Mouse (Mus musculus): ENCODE results near the gene Rnaseh2c.

Gene Rnaseh2c

GRCm38 (mm10) chr19:5601752-5602541, at the start of gene Rnaseh2c:
Gene Rnaseh2c (plus strand): TSS chr19:5601873.
- peak; percentile 63 for DNase-seq (ENCODE audit: low spot score)

DNA sequence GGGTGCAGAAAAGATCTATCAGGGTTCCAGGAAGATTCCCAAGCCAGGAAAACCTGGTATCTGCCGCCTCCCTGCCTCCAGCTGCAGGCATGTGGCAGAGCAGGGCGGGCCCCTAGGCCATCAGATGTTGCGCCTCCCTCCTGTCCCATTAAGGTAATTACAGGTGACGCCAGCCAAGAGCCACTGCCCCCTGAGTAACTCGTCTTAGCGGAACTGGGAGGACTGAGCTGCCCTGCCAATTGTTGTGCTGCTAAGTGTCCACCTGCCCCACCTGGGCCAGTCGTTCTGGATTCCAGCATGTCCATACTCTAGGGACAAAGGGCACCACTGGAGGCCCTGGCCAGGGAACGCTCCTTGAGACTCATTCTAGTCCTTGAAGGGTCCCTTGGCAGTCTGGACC, 47.9 kb upstream of the Rnaseh2c start:
- no peak for DNase-seq (ENCODE audit: low spot score)

DNA sequence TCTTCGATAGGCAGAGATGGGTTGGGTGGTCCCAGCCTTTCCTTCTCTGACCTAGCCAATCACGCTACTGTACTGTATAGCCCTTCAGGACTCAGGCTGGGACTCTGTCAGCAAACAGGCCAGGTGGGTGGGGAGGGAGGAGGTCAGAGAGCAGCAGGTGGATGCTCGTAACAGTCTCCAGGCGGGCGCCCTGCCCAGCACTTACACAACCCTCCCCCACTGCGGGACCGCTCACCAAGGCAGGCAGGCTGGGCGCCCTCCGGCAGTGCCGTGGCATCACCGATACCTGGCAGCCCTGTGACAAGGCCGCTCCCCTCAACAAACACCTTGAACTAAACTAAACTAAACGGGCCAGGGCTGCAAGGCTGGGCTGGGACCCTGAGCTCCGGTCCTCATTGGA, 47.5 kb upstream of the Rnaseh2c start:
- DNase-seq (ENCODE audit: low spot score) = no peak

DNA sequence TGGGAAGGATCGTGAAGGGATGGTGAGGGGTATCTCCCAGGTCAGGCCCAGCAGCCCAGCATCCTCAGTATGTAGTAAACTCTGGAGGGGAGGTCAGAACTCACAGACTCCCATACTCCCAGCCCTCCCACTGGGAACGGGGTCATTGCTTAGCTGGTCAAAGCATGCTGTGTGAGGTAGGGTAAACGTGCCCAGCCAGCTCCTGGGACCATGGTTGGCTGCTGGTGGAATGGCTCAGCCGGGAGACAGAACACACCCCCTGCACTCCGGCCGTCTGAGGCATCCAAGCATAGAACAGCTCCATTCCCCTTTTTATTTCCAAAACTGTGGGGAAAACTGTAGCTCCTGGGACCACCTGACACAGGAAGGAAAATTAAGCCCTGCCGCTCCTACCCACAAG, 43.5 kb upstream of the Rnaseh2c start:
- DNase-seq (ENCODE audit: low spot score) = no peak

- no peak for DNase-seq (ENCODE audit: low spot score)
These were observed 42.9 kb upstream of the Rnaseh2c start for GRCm38 (mm10) chr19:5558770-5559169.

DNA sequence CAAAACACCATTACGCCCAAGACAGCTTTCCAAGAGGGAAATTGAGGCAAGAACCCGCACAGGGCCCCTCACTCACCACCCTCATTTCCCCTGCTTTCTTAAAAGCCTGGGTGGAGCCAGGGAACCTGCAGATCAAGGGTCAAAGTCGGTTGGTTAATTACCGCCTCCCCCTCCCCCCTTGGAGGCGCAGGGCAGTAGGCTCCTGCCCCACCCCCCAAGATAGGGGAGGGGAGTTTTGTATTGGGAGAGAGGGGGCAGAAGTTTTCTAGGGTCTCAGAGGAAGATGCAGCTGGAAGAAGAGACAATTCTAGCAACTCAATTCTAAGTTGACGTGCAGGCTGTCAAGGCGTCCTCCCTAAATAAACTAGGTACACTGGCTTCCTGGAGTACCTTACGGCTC, 42.4 kb upstream of the Rnaseh2c start:
- DNase-seq (ENCODE audit: low spot score) = no peak

- no peak for DNase-seq (ENCODE audit: low spot score)
These were observed 41.8 kb upstream of the Rnaseh2c start for GRCm38 (mm10) chr19:5559631-5560456.

GRCm38 (mm10) chr19:5560457-5561041, 41.1 kb upstream of the Rnaseh2c start, which contains the start of gene Ovol1:
Gene Ovol1 (minus strand): TSS chr19:5560646.
- DNase-seq (ENCODE audit: low spot score) = no peak

DNA sequence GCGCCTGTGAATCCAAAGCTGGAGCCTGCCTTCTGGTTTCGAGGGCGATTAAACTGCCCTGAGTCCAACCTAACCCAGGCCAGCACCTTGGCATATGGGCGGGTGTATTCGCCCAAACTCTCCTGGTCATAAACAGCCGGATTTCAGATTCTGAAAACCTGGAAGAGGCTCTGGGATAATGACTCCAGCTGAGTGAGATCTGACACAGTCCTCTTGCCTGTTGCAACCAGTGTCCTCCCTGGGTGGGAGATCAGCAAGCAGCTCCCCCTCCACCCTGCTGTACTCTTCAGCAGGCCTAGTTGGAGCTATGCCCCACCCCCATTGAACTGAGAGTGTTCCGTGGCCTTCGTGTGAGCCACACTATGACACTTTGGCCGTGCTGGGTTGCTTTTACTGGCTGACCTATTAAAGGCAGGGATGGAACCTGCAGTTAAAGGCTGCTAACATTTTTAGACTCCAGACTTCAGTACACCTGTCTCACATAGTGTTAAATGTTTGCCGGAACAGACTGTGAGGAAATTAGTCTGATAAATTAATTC, 40.4 kb upstream of the Rnaseh2c start:
- DNase-seq (ENCODE audit: low spot score) = no peak

- no peak for DNase-seq (ENCODE audit: low spot score)
These were observed 39.8 kb upstream of the Rnaseh2c start for GRCm38 (mm10) chr19:5561886-5562285.

GRCm38 (mm10) chr19:5562776-5563175, 38.9 kb upstream of the Rnaseh2c start:
- no peak for DNase-seq (ENCODE audit: low spot score)

GRCm38 (mm10) chr19:5566316-5566715, 35.4 kb upstream of the Rnaseh2c start:
- DNase-seq (ENCODE audit: low spot score) = no peak

DNA sequence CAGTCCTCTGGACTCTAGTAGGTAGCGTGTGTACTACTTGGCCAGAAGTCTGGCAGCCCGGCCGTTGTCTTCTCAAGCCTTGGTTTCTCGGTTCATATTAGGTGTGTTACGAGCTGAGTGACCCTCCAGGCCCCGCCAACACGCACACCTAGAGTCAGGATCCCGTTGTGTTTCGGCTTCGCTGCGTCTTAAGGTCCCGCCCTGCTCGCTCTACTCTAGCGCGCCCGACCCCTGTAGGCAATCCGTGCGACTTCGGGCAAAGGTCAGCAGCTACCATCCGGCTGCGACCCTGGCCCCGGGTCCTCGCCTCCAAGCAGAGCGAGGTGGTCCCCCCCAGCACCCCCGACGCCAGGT, 34.5 kb upstream of the Rnaseh2c start:
- DNase-seq (ENCODE audit: low spot score) = peak; percentile 9

DNA sequence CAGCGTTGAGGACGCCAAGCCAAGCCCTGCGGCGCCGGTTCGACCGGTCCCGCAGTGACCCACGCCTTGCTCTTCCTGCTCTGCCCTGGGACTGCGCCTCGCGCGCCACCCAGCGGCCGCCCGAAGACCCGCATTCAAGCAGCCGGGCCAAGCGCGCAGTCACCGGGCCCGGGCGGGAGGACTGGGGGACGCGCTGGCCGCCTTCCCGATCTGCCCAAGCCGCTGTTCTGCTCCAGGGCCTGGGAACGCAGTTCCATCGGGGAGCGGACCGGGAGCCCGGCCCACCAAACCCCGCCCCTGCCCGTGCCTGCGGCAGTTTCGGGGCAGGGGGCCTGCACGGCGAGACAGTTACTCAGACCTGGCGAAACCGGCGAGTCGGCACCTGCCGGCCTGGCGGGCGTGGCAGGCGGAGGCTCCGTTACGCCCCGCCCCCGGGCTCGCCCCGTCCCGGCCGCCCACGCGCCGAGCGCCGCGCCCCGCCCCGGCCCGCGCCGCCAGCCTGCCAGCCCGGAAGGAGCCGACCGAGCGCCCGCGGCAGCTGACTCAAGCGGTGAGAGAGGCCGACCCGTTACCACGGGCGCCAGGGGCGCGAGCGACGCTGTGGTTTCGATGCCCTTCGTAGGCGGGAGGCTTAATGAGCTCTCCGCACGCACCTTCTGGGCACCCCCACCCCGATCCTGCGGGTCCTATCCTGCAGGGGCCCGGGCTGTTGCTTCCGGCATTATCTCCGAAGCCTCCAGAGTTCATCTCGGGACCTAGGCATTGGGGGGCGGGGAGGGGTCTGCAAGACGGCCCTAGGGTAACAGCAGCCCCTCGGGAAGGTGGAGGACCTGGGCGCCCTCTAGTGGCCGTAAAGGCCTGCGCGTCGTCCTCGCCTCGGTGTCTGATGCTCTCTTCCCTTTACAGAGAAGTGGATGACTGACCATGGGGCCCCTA, 33.9 kb upstream of the Rnaseh2c start, which contains the start of gene Ap5b1:
Gene Ap5b1 (plus strand): TSS at position 492 of the 936 bp plus-strand sequence.
- peak; percentile 82 for DNase-seq (ENCODE audit: low spot score)

- DNase-seq (ENCODE audit: low spot score) = peak; percentile 26
These were observed 33.1 kb upstream of the Rnaseh2c start for GRCm38 (mm10) chr19:5568470-5569140.

DNA sequence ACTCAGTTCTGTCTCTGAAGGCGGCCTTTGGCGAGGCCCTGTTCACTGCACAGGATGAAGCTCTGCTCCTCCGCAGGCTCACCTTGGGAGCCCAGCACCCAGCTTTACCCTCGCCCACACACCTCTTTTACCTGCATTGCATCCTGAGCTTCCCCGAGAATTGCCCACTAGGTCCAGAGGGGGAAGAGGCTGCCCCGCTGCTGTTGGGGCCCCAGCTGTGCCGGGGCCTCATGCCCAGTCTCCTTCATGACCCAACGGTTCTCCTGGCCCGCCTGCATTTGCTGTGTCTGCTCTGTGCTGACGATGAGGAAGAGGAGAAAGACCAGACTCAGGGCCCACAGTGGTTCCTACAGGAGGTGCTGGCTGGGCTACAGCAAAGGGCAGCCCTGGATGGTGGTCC, 32.2 kb upstream of the Rnaseh2c start:
- DNase-seq (ENCODE audit: low spot score) = no peak

- no peak for DNase-seq (ENCODE audit: low spot score)
These were observed 31.1 kb upstream of the Rnaseh2c start for GRCm38 (mm10) chr19:5570353-5571246.

DNA sequence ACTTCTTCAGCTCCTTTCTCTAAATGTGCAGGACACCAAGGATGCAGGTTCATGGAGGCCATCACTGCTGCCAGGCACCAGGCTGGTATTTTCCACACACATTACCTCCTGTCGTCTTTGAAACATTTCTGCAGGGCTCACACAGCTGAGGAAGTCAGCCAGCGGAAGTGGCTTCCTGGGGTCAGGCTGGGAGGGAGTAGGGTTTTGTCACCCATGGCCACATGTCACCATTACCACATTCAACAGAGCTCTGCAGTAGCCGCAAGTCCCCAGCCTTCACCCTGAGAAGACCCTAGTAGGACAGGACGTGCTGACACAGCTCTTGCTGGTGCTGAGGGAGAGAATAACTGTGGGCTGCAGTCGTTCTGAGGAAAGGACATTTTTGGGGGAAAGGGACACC, 29.8 kb upstream of the Rnaseh2c start:
- DNase-seq (ENCODE audit: low spot score) = no peak

DNA sequence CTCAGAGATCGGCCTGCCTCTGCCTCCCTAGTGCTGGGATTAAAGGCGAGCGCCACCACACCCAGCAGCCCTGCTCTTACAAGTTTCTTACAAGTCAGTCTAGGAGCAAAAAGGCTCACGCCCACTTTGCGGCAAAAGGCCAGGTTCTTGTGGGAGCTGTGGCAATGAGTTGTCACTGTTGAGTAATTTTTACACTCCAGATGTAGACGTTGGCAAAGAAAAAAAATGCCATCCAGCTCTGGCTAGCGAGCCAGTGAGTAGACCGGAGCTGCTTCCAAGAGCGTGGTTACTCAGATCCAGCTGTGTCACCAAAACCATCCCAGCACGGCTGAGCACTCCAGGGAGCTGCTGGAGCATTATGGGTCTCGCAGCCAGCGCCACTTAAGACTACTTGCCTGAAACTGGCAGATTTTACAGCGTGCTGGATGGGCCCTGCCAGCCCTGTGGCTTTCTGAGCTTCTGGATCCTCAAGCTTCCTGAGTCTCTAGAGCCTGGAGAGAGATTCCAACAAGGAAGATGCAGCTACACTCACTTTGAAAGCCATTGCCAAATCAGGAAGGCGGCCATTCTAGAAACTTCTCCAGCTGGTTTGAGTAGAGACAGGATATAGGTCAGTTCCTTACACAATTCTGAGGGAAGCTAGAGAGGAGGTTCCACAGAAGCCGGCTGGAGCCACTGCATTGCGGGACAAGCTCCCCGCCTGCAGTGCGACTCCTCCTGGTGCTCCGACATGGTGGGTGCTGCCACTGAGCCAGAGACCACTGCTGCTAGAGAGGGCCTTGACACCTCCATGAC, 29.1 kb upstream of the Rnaseh2c start:
- peak; percentile 16 for DNase-seq (ENCODE audit: low spot score)
